Mouse (Mus musculus) layer of hippocampus, postnatal 25 days (tissue): ENCODE results near the gene Nutm1. TPM values are rescaled to one million over a fixed set of nuclear protein-coding genes. Genes with fewer than 3 reads are reported as not detected.
A peak's percentile ranks its signal among the peaks of the same experiment; 100 is the strongest.
"Not testable (repeated sequence)": the region's sequence is repeated elsewhere in the genome, so short reads cannot be mapped to it uniquely, and the experiment has no call there.

ENCODE experiments used
- DNase-seq, 2 experiments: peaks; one replicate each; pipeline ENCODE4 v3.0.0; 2022; ENCODE audit warnings: mixed read lengths in 2 of 2, low spot score in 1 of 2; ENCODE audit errors: extremely low spot score in 1 of 2
- total RNA-seq, 2 experiments: library from RNA; stranded (reverse); gene quantifications; 2 replicates each; pipeline ENCODE4 v1.2.3; 2021

Gene Nutm1
- total RNA-seq, result not detected

GRCm38 (mm10) chr2:112259241-112259962, at the start of gene Nutm1:
Gene Nutm1, minus strand, starts transcription at chr2:112259291.
- DNase-seq, result no peak

- no peak for DNase-seq
These were observed 49.6 kb upstream of the Nutm1 start for GRCm38 (mm10) chr2:112308671-112309070.

- DNase-seq, result no peak
These were observed 39.1 kb upstream of the Nutm1 start for GRCm38 (mm10) chr2:112298221-112298620.

- DNase-seq, result no peak
These were observed 37.1 kb upstream of the Nutm1 start for GRCm38 (mm10) chr2:112296211-112296610.

GRCm38 (mm10) chr2:112292823-112293222, 33.7 kb upstream of the Nutm1 start:
- no peak for DNase-seq

- no peak for DNase-seq
These were observed 30.4 kb upstream of the Nutm1 start for GRCm38 (mm10) chr2:112289507-112289906.

- DNase-seq, result no peak
These were observed 28.0 kb upstream of the Nutm1 start for GRCm38 (mm10) chr2:112287059-112287458.

- DNase-seq, result not testable (repeated sequence)
These were observed 27.0 kb upstream of the Nutm1 start for GRCm38 (mm10) chr2:112286062-112286461.

GRCm38 (mm10) chr2:112285031-112285390, 25.9 kb upstream of the Nutm1 start:
- no peak for DNase-seq

GRCm38 (mm10) chr2:112284363-112285030, 25.4 kb upstream of the Nutm1 start:
- DNase-seq, result no peak

- no peak for DNase-seq
These were observed 23.8 kb upstream of the Nutm1 start for GRCm38 (mm10) chr2:112282846-112283245.

GRCm38 (mm10) chr2:112276870-112277269, 17.8 kb upstream of the Nutm1 start:
- DNase-seq, result no peak

GRCm38 (mm10) chr2:112273474-112273873, 14.4 kb upstream of the Nutm1 start:
- no peak for DNase-seq

- DNase-seq, result no peak
These were observed 13.8 kb upstream of the Nutm1 start for GRCm38 (mm10) chr2:112272909-112273308.

- no peak for DNase-seq
These were observed 10.9 kb upstream of the Nutm1 start for GRCm38 (mm10) chr2:112270011-112270410.

- no peak for DNase-seq
These were observed 8.6 kb upstream of the Nutm1 start for GRCm38 (mm10) chr2:112267547-112268269.

- no peak for DNase-seq
These were observed 7.7 kb upstream of the Nutm1 start for GRCm38 (mm10) chr2:112266780-112267179.

GRCm38 (mm10) chr2:112266242-112266592, 7.1 kb upstream of the Nutm1 start, which contains the start of gene Gm21985:
Gene Gm21985, plus strand, starts transcription at chr2:112266314.
- DNase-seq, result peak in 1 of 2 experiments; percentile 30

GRCm38 (mm10) chr2:112265448-112266241, 6.6 kb upstream of the Nutm1 start, which contains the start of gene Slc12a6:
Gene Slc12a6, plus strand, starts transcription at chr2:112265825.
- DNase-seq, result peak; percentile 81 to 82

GRCm38 (mm10) chr2:112264364-112264763, 5.3 kb upstream of the Nutm1 start:
- no peak for DNase-seq
